Mouse (Mus musculus): Measurements from ENCODE around the gene Celf6. TPM values are rescaled to one million over a fixed set of nuclear protein-coding genes. Genes with fewer than 3 reads are reported as not detected.

Celf6 gene
- 6.7 and 8.7 TPM in 2 replicates for polyA plus RNA-seq (2021; fragmentation: Nextera tagmentation)
- long read RNA-seq, experiment 1, transcript Celf6-201 (12 exons, 2,765 nt), result major isoform, 9 of 32 reads
- long read RNA-seq, experiment 1, partial matches to known transcripts, result 3 of 32 reads
- long read RNA-seq, experiment 1, other reads (novel, unspliced or antisense), result 15 of 32 reads
- long read RNA-seq, experiment 2, partial matches to known transcripts, result 2 of 21 reads
- long read RNA-seq, experiment 2, other reads (novel, unspliced or antisense), result 9 of 21 reads

DNA sequence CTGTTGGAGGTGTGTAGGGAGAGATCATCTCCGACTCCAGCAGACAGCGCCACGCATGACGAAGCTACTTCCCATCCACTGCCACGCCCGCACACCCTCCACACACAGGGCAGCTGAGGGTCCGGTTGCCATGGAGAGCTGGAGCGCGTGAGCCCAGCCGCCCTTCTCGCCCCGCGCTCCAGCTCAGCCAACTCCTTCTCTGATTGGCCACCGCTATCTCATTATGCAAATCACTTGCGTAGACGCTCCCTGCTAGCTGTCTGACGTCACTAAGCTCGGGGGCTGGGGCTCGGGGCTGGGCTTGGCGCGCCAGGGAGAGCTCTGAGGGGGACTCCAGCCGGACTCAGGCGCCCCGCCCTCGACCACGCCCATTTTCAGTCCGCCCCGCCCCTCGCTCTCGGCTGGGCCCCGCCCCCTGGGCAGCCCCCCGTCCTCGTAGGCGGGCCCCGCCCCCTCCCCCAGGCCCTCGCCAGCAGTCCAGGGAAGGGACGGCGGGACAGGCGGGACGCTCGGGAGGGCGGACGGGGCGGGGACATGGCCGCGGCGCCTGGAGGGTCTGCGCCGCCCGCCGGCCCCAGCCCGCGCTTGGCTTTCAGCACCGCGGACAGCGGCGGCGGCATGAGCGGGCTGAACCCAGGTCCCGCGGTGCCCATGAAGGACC lies at the start of gene Celf6:
Gene Celf6, plus strand, starts transcription at position 74 of the 661 bp plus-strand sequence.

DNA sequence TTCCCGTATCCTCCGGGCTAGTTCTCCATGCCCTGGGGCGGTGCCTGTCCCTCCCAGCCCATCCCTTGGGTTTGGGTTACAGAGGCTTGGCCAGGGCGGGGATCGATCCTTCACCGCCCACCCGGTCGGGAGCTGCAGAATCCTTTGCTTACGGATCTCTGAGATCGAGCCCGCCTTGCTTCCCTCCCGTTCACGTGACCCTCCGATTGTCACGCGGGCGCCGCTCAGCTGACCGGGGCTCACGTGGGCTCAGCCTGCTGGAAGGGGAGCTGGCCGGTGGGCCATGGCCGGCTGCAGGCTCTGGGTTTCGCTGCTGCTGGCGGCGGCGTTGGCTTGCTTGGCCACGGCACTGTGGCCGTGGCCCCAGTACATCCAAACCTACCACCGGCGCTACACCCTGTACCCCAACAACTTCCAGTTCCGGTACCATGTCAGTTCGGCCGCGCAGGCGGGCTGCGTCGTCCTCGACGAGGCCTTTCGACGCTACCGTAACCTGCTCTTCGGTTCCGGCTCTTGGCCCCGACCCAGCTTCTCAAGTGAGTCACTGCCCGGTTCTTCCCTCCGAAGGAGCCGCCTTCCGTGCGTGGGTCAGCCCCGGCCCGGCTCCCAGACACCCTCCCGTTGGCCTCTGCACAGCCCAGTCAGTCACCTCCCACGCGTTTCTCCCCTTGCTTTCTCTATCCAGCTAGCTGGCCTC lies 38.1 kb upstream of the Celf6 start, which contains the start of the genes Hexa and Tmem202:
Gene Hexa, plus strand, starts transcription at position 100 of the 697 bp plus-strand sequence.
Gene Tmem202, minus strand, starts transcription at position 407 of the 697 bp plus-strand sequence.

DNA sequence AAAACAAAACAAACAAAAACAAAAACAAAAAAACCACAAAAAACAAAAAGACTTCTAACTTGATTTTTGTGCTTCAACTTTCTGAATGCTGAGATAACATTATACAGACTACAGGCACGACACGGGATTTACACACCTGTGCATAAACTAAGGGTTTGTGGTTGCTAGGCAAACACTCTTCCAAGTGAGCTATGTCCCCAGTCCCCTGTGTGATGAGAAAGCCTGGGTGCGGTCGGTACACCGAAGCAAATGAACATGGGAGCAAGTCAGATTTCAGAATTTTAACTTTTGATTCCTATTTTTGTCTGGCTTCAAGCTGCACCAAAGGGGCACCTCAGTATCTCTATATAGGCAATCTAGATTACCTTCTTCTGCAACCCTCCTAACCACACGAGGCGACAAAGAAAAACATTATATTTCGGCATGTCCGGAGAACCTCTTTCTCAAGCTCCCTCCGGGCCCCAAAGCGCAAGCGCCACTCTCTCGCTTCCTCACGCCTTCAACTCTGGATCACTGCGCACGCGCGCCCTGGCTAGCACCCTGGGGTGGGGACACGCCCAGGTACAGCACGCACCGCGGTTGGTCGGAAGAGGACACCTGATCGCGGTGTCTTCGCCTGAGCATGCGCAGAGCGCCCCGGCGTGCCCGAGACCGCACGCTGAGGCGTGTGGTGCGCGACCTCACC lies 39.0 kb downstream of the Celf6 start, which contains the start of gene Parp6:
Gene Parp6, plus strand, starts transcription at position 663 of the 685 bp plus-strand sequence.

DNA sequence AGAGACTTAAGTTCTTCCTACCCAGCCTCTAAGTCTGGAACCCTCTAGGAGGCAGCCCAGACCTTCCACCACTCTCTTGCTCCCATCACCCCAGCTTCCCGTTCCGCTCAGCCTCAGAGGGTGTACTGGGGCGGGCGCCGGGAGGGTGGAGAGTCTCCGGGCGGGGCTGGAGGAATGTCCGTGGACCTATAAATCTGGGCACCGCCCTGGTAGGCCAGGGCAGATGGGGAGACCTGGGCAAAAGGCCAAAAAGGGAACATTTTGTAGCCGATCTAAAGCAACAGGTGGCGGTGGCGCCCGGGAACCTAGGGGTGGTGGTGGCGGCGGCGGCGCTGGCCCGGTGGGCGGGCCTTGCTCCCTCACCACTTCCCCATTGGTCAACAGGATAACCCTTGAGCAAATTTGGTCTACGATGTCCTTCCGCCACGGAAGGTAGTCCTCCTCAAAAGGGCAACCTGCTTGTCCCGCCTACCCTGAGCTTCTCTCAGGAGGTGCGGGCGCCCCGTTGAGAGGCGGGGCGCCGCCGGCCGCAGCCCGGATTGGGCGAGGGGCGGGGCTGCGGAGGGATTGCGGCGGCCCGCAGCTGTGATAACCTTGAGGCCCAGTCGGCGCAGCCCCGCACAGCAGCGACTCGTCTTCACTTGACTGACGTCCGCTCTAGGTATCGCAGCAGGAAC lies 78.4 kb downstream of the Celf6 start, which contains the start of gene Pkm:
Gene Pkm, plus strand, starts transcription at position 411 of the 677 bp plus-strand sequence.

Other genes starting within 250 kb of the Celf6 start
- gene Bbs4, start 224.4 kb upstream of the Celf6 start, polyA plus RNA-seq (2021; fragmentation: Nextera tagmentation), result 46.6 and 74.9 TPM in 2 replicates
- gene Arih1, start 91.3 kb upstream of the Celf6 start, polyA plus RNA-seq (2021; fragmentation: Nextera tagmentation), result 7.6 and 8.6 TPM in 2 replicates
- gene Hexa, start 38.4 kb upstream of the Celf6 start, polyA plus RNA-seq (2021; fragmentation: Nextera tagmentation), result 46.4 and 61.8 TPM in 2 replicates
- gene Tmem202, start 38.1 kb upstream of the Celf6 start, polyA plus RNA-seq (2021; fragmentation: Nextera tagmentation), result 5.3 and 5.5 TPM in 2 replicates
- 45.1 and 97.6 TPM in 2 replicates for gene Parp6, start 39.4 kb downstream of the Celf6 start, polyA plus RNA-seq (2021; fragmentation: Nextera tagmentation)
- 1,112 and 1,113 TPM in 2 replicates for gene Pkm, start 78.5 kb downstream of the Celf6 start, polyA plus RNA-seq (2021; fragmentation: Nextera tagmentation)
- gene Gramd2, start 102.2 kb downstream of the Celf6 start, polyA plus RNA-seq (2021; fragmentation: Nextera tagmentation), result 6.7 and 7.4 TPM in 2 replicates
- gene Senp8, start 172.8 kb downstream of the Celf6 start, polyA plus RNA-seq (2021; fragmentation: Nextera tagmentation), result 2.3 and 4.1 TPM in 2 replicates
- gene Myo9a, start 173.0 kb downstream of the Celf6 start, polyA plus RNA-seq (2021; fragmentation: Nextera tagmentation), result 5.7 and 6.0 TPM in 2 replicates